Mouse (Mus musculus): Measurements from ENCODE around the gene Cytip. TPM values are rescaled to one million over a fixed set of nuclear protein-coding genes. Genes with fewer than 3 reads are reported as not detected.
A peak's percentile ranks its signal among the peaks of the same experiment; 100 is the strongest.

Cytip gene
- polyA plus RNA-seq, 1 experiment from 2014 or later: 0.35 TPM

GRCm38 (mm10) chr2:58159121-58159520 lies 36.2 kb downstream of the Cytip start:
- H3K9ac ChIP-seq: no peak overlapping the region
- H3K27ac ChIP-seq: no peak overlapping the region
- peaks cover 6% of the 10 kb centered on the region for H3K4me1 ChIP-seq (replicated peaks)
- H3K4me3 ChIP-seq: no peak overlapping the region
- no peaks in the 10 kb centered on the region for H3K9me3 ChIP-seq
- ATAC-seq (ENCODE audit: low FRiP score): no peak
- no peak overlapping the region for H3K4me2 ChIP-seq
- no peaks in the 10 kb centered on the region for H3K27me3 ChIP-seq
- no peaks in the 10 kb centered on the region for H3K36me3 ChIP-seq
- 91% methylated on average over 6 of the region's 6 CpGs for WGBS

- no peak overlapping the region for H3K27ac ChIP-seq
- no peaks in the 10 kb centered on the region for H3K36me3 ChIP-seq
- no peaks in the 10 kb centered on the region for H3K9me3 ChIP-seq
- no peak overlapping the region for H3K4me2 ChIP-seq
- H3K27me3 ChIP-seq: no peaks in the 10 kb centered on the region
- ATAC-seq (ENCODE audit: low FRiP score): no peak
- H3K4me1 ChIP-seq (replicated peaks): peaks cover 6% of the 10 kb centered on the region
- H3K9ac ChIP-seq: no peak overlapping the region
- WGBS: 89% methylated on average over 5 of the region's 5 CpGs
- no peak overlapping the region for H3K4me3 ChIP-seq
Observed at GRCm38 (mm10) chr2:58158539-58158938, 36.8 kb downstream of the Cytip start.

- no peak for ATAC-seq (ENCODE audit: low FRiP score)
Observed at GRCm38 (mm10) chr2:58158107-58158506, 37.2 kb downstream of the Cytip start.

GRCm38 (mm10) chr2:58157466-58157865 lies 37.9 kb downstream of the Cytip start:
- ATAC-seq (ENCODE audit: low FRiP score): no peak
- Histone ChIP-seq H3K4me2 (no peak overlapping the region), H3K27ac (no peak overlapping the region), H3K4me3 (no peak overlapping the region), H3K9me3 (no peaks in the 10 kb centered on the region), H3K9ac (no peak overlapping the region), H3K27me3 (no peaks in the 10 kb centered on the region), H3K4me1 (replicated peaks) (peaks cover 6% of the 10 kb centered on the region), H3K36me3 (no peaks in the 10 kb centered on the region)
- 95% methylated on average over 5 of the region's 5 CpGs for WGBS

More at GRCm38 (mm10) chr2:58158107-58158506, 37.2 kb downstream of the Cytip start:
- Histone ChIP-seq H3K9me3 (no peaks in the 10 kb centered on the region), H3K9ac (no peak overlapping the region), H3K27me3 (no peaks in the 10 kb centered on the region), H3K4me1 (replicated peaks) (peaks cover 6% of the 10 kb centered on the region), H3K4me2 (no peak overlapping the region), H3K4me3 (no peak overlapping the region), H3K27ac (no peak overlapping the region), H3K36me3 (no peaks in the 10 kb centered on the region)
- 79% methylated on average over 2 of the region's 2 CpGs for WGBS

GRCm38 (mm10) chr2:58156495-58157392 lies 38.6 kb downstream of the Cytip start:
- Histone ChIP-seq H3K27ac (no peak overlapping the region), H3K27me3 (no peaks in the 10 kb centered on the region), H3K4me3 (no peak overlapping the region), H3K9ac (no peak overlapping the region), H3K9me3 (no peaks in the 10 kb centered on the region), H3K36me3 (no peaks in the 10 kb centered on the region), H3K4me1 (replicated peaks) (peaks cover 6% of the 10 kb centered on the region), H3K4me2 (no peak overlapping the region)
- ATAC-seq (ENCODE audit: low FRiP score): no peak
- WGBS: 81% methylated on average over 5 of the region's 5 CpGs

- H3K27me3 ChIP-seq: no peaks in the 10 kb centered on the region
- no peak overlapping the region for H3K4me3 ChIP-seq
- no peak overlapping the region for H3K9ac ChIP-seq
- no peaks in the 10 kb centered on the region for H3K36me3 ChIP-seq
- WGBS: 92% methylated on average over 5 of the region's 5 CpGs
- no peak overlapping the region for H3K4me2 ChIP-seq
- no peak overlapping the region for H3K27ac ChIP-seq
- no peak for ATAC-seq (ENCODE audit: low FRiP score)
- peaks cover 6% of the 10 kb centered on the region for H3K4me1 ChIP-seq (replicated peaks)
- H3K9me3 ChIP-seq: no peaks in the 10 kb centered on the region
Observed at GRCm38 (mm10) chr2:58156108-58156415, 39.3 kb downstream of the Cytip start.

- Histone ChIP-seq H3K27me3 (no peaks in the 10 kb centered on the region), H3K4me1 (replicated peaks) (peaks cover 6% of the 10 kb centered on the region), H3K9me3 (no peaks in the 10 kb centered on the region), H3K36me3 (no peaks in the 10 kb centered on the region), H3K4me2 (no peak overlapping the region), H3K4me3 (no peak overlapping the region), H3K9ac (no peak overlapping the region), H3K27ac (no peak overlapping the region)
- peak; percentile 63 for ATAC-seq (ENCODE audit: low FRiP score)
- 66% methylated on average over 7 of the region's 7 CpGs for WGBS
Observed at GRCm38 (mm10) chr2:58155271-58156107, 39.8 kb downstream of the Cytip start.

- Histone ChIP-seq H3K4me1 (replicated peaks) (peaks cover 6% of the 10 kb centered on the region), H3K36me3 (no peaks in the 10 kb centered on the region), H3K9ac (no peak overlapping the region), H3K4me2 (no peak overlapping the region), H3K27me3 (no peaks in the 10 kb centered on the region), H3K27ac (no peak overlapping the region), H3K4me3 (no peak overlapping the region), H3K9me3 (no peaks in the 10 kb centered on the region)
- 75% methylated on average over 1 of the region's 1 CpGs for WGBS
- ATAC-seq (ENCODE audit: low FRiP score): no peak
Observed at GRCm38 (mm10) chr2:58154555-58154954, 40.8 kb downstream of the Cytip start.

GRCm38 (mm10) chr2:58153742-58154141 lies 41.6 kb downstream of the Cytip start:
- Histone ChIP-seq H3K9ac (no peak overlapping the region), H3K4me1 (replicated peaks) (peaks cover 6% of the 10 kb centered on the region), H3K4me3 (no peak overlapping the region), H3K4me2 (no peak overlapping the region), H3K27me3 (no peaks in the 10 kb centered on the region), H3K9me3 (no peaks in the 10 kb centered on the region), H3K27ac (no peak overlapping the region), H3K36me3 (no peaks in the 10 kb centered on the region)
- ATAC-seq (ENCODE audit: low FRiP score): no peak
- 84% methylated on average over 7 of the region's 7 CpGs for WGBS

- no peak for ATAC-seq (ENCODE audit: low FRiP score)
Observed at GRCm38 (mm10) chr2:58149983-58150405, 45.3 kb downstream of the Cytip start.

GRCm38 (mm10) chr2:58146572-58146971 lies 48.8 kb downstream of the Cytip start:
- Histone ChIP-seq H3K4me3 (no peak overlapping the region), H3K27ac (no peak overlapping the region), H3K36me3 (no peaks in the 10 kb centered on the region), H3K9ac (no peak overlapping the region), H3K27me3 (no peaks in the 10 kb centered on the region), H3K4me1 (replicated peaks) (no peaks in the 10 kb centered on the region), H3K4me2 (no peak overlapping the region), H3K9me3 (0 out of 2 replicates have a peak, but pooled peaks cover 4% of the 10 kb centered on the region)
- WGBS: 92% methylated on average over 5 of the region's 5 CpGs
- ATAC-seq (ENCODE audit: low FRiP score): no peak

More at GRCm38 (mm10) chr2:58149983-58150405, 45.3 kb downstream of the Cytip start:
- Histone ChIP-seq H3K9me3 (no peaks in the 10 kb centered on the region), H3K4me1 (replicated peaks) (no peaks in the 10 kb centered on the region), H3K4me2 (no peak overlapping the region), H3K27me3 (no peaks in the 10 kb centered on the region), H3K9ac (no peak overlapping the region), H3K27ac (no peak overlapping the region), H3K36me3 (no peaks in the 10 kb centered on the region), H3K4me3 (no peak overlapping the region)
- 90% methylated on average over 7 of the region's 7 CpGs for WGBS

GRCm38 (mm10) chr2:58140531-58140930 lies 54.8 kb downstream of the Cytip start:
- Histone ChIP-seq H3K27ac (no peak overlapping the region), H3K4me2 (no peak overlapping the region), H3K27me3 (no peaks in the 10 kb centered on the region), H3K9ac (no peak overlapping the region), H3K9me3 (0 out of 2 replicates have a peak, but pooled peaks cover 4% of the 10 kb centered on the region), H3K4me3 (no peak overlapping the region), H3K4me1 (replicated peaks) (no peaks in the 10 kb centered on the region), H3K36me3 (no peaks in the 10 kb centered on the region)
- WGBS: 87% methylated on average over 1 of the region's 1 CpGs
- ATAC-seq (ENCODE audit: low FRiP score): no peak

All from hindbrain, embryonic 13.5 days (tissue).